Mouse (Mus musculus) ES-Bruce4 (cell line): ENCODE measurements around the gene Il12rb1.

Source experiments
- CTCF ChIP-seq: IDR thresholded peaks from one replicate; pipeline ENCODE4 v1.8.1; 2011; ENCODE audit warnings: low read depth, low read length
- EP300 ChIP-seq: IDR thresholded peaks from 2 replicates; pipeline ENCODE4 v1.6.1; 2011; ENCODE audit warnings: low read depth, low read length; ENCODE audit not compliant: insufficient read depth
- POLR2A ChIP-seq: IDR thresholded peaks from one replicate; pipeline ENCODE4 v1.8.1; 2011; ENCODE audit warnings: low read length; ENCODE audit not compliant: insufficient read depth

DNA sequence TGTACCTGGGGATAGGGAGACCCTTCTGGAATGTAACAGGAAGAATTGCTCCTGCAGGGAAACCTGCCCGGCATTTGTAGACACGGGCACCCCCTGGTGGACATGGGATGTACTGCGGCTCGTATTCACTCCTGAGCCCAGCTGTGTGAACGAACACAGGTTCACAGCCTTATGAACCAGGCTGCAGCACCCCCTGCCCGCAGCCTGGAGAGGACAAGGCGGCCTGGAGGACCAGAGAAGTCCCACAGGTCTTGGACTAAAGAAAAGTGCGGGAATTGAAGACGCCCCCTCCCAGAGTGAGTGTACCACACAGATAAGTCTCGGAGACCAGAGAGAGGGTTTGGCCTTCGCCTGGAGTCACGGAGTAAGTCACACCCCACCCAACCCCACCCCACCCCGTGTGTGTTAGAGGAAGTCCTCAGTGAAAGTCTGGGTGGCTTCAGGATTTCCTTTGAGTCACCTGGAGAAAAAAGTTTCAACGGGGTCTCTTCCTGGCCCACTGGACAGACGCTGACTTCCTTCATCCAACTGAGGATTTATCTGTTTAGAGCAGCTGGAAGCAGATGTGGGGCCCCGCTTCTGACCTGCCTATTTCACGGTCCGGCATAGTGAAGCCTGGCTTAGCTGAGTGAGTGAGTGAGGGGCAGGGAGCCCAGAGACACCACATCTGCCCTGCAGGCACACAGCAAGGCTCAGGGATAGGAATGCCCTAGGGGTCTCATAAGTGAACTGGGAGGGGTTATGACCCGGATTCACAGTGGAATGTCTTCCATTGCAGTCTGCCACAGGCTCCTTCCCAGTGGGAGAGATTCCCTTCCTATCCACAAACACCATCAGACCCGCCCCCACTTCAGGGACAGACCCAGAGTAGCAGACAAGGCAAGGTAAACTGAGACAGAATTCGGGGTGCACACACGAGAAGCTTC is 33.2 kb downstream of the Il12rb1 start:
- TF ChIP-seq POLR2A (no peak), EP300 (peak; percentile 48; the same call in 1 of the 2 replicates), CTCF (peak; percentile 98)
